Mouse (Mus musculus) embryonic facial prominence, embryonic 15.5 days (tissue): ENCODE results near the gene Olfr368. TPM values are rescaled to one million over a fixed set of nuclear protein-coding genes. Genes with fewer than 3 reads are reported as not detected.

Source experiments
- ATAC-seq: fragments of 200-750 bp; cut with Nextera tagmentation; 2 replicates; pipeline ENCODE4 v1.8.0; 2017; ENCODE audit warnings: low read depth, moderate TSS enrichment; ENCODE audit not compliant: insufficient number of reproducible peaks, low FRiP score, low TSS enrichment
- H3K27ac ChIP-seq: fragments of 300-500 bp; sonication (generic); replicated peaks from 2 replicates; pipeline ENCODE4 v1.5.1; 2015; ENCODE audit warnings: mild to moderate bottlenecking, inconsistent platforms
- H3K27me3 ChIP-seq: fragments of 300-500 bp; sonication (generic); 2 replicates; pipeline ENCODE4 v1.6.1; 2015; ENCODE audit warnings: inconsistent platforms
- H3K36me3 ChIP-seq: fragments of 300-500 bp; sonication (generic); 2 replicates; pipeline ENCODE4 v1.6.1; 2015; ENCODE audit warnings: mild to moderate bottlenecking, inconsistent platforms
- H3K4me1 ChIP-seq: fragments of 300-500 bp; sonication (generic); 2 replicates; pipeline ENCODE4 v1.6.1; 2015; ENCODE audit warnings: inconsistent platforms
- H3K4me2 ChIP-seq: fragments of 300-500 bp; sonication (generic); replicated peaks from 2 replicates; pipeline ENCODE4 v1.6.1; 2015; ENCODE audit warnings: mild to moderate bottlenecking, inconsistent platforms
- H3K4me3 ChIP-seq: fragments of 300-500 bp; sonication (generic); replicated peaks from 2 replicates; pipeline ENCODE4 v1.5.1; 2015; ENCODE audit warnings: mild to moderate bottlenecking, inconsistent platforms
- H3K9ac ChIP-seq: fragments of 300-500 bp; sonication (generic); 2 replicates; pipeline ENCODE4 v1.6.1; 2015; ENCODE audit warnings: inconsistent platforms
- H3K9me3 ChIP-seq: fragments of 300-500 bp; sonication (generic); replicated peaks from 2 replicates; pipeline ENCODE4 v1.6.1; 2016; ENCODE audit warnings: inconsistent platforms
- WGBS: fragments of 180-500 bp; shearing (Covaris S2); methylation state at CpG from one replicate; pipeline ENCODE4 v1.1.7; 2015; 5-methylcytosine and 5-hydroxymethylcytosine counted together
- polyA plus RNA-seq: library from polyadenylated mRNA; unstranded; fragments of >200 nt; fragmentation: Nextera tagmentation; extraction: Ambion mirVana; gene quantifications from 2 replicates; pipeline ENCODE4 v1.2.1, GENCODE M21; 2015

Gene Olfr368
- 0.27 and 0.43 TPM in 2 replicates for polyA plus RNA-seq

DNA sequence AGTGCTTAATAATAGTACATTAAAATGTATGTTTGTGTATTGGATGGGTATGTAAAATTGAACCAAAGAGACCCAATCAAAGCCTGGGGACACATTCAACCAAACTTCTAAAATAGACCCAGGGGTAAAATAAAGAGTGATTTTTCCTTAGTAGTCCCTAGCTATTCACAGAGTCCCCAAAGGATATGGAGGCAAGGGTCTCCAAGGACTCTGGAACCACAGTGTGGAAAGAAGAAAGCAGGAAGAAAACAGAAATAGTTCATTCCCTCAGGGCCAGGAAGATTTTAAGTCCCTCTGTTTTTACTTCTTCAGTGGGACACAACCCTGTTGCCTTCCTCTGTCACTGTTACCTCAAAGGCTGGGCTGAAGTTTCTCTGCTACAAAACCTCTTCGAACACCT lies at the start of gene Olfr368:
Gene Olfr368 (plus strand): TSS at position 301 of the 400 bp plus-strand sequence.
- 79% methylated on average over 1 of the region's 1 CpGs for WGBS

DNA sequence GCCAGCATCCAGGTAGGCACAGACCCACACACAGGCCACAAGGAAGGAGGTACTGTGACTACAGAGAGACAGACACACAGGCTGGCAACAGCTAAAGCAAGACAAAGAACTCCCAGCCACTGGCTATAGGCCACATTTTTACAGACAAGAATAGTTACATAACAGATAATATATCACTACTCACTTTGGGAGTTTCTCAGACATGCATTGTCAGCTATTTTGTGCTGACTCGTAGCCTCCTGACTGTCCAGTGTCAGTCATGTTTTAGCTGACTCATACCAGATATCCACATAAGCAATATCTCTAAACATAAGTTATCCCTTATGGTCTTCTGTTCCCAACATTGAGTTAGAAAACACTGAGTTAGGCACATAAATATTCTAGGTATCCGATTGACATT lies 7.0 kb downstream of the Olfr368 start:
- Histone ChIP-seq H3K4me1 (no peaks in the 10 kb centered on the region), H3K27me3 (no peaks in the 10 kb centered on the region), H3K36me3 (no peaks in the 10 kb centered on the region), H3K9ac (no peak overlapping the region), H3K4me3 (no peak overlapping the region), H3K9me3 (no peaks in the 10 kb centered on the region), H3K27ac (no peak overlapping the region), H3K4me2 (no peak overlapping the region)
- no peak for ATAC-seq
- 87% methylated on average over 2 of the region's 2 CpGs for WGBS

More for the DNA sequence above, at the start of gene Olfr368:
- no peak within 1 kb of the TSS for H3K4me2 ChIP-seq
- no peak within 1 kb of the TSS for H3K27ac ChIP-seq
- no peaks in the 10 kb centered on the region for H3K36me3 ChIP-seq
- no peaks in the 10 kb centered on the region for H3K27me3 ChIP-seq
- no peak within 1 kb of the TSS for H3K9ac ChIP-seq
- H3K9me3 ChIP-seq, result no peaks in the 10 kb centered on the region
- H3K4me3 ChIP-seq, result no peak within 1 kb of the TSS
- ATAC-seq, result no peak
- H3K4me1 ChIP-seq, result no peaks in the 10 kb centered on the region

DNA sequence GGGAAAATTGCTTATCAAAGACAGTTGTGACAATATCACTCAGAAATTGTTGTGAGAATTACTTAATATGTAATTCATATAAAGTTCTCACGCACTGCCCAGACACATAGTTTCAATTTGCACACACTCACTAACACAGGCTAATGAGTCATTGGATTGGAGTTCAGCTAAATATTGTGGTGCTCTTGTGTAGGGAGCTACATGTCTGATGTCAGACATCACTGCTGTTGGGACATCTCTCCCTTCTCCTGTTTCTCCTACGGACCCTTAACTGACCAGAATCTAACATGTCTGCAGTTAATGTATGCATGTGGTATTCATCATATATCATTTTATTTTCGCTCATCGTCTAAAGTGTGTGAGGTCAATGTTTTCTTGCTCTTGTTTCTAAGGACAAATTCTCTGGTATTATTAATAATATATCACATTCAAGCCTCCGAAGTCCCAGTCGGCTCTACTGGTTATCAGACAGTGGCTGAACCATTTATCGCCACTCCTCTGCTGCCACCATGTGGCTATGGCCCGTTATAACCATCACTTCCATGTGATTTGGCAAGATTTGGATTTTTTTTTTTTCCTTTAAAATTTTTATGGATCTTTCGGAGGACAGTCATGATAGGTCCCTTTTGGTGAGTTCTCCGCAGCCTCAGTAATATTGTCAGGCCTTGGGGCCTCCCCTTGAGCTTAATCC lies 12.3 kb downstream of the Olfr368 start:
- H3K9me3 ChIP-seq, result no peaks in the 10 kb centered on the region
- no peaks in the 10 kb centered on the region for H3K36me3 ChIP-seq
- WGBS, result 58% methylated on average over 10 of the region's 10 CpGs

DNA sequence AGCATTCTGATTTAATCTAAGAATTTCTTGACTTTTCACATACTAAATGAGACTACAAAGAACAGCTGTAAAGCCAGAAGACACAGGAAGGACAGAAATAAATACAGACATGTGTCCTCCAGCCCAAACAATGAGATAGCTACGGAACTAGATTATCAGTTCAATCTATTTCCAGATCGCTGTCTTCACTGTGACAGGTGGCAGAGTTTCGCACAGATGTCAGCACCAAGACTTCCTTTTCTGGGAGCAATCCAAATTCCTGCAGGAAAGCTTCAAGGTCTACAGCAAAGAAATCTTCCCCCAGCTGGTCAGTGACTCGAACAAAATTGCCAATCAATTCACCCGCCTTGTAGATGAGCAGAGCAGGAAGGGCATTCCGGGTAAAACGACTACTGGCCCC lies 25.4 kb downstream of the Olfr368 start:
- Histone ChIP-seq H3K9me3 (no peaks in the 10 kb centered on the region), H3K4me1 (no peaks in the 10 kb centered on the region), H3K4me2 (no peak overlapping the region), H3K27ac (no peak overlapping the region), H3K36me3 (peaks cover 59% of the 10 kb centered on the region), H3K27me3 (no peaks in the 10 kb centered on the region), H3K9ac (no peak overlapping the region), H3K4me3 (no peak overlapping the region)
- 85% methylated on average over 7 of the region's 7 CpGs for WGBS
- no peak for ATAC-seq

More for the DNA sequence above, 12.3 kb downstream of the Olfr368 start:
- H3K4me1 ChIP-seq, result no peaks in the 10 kb centered on the region
- no peak overlapping the region for H3K4me3 ChIP-seq
- H3K27me3 ChIP-seq, result no peaks in the 10 kb centered on the region
- H3K27ac ChIP-seq, result no peak overlapping the region
- no peak for ATAC-seq
- H3K4me2 ChIP-seq, result no peak overlapping the region
- no peak overlapping the region for H3K9ac ChIP-seq

DNA sequence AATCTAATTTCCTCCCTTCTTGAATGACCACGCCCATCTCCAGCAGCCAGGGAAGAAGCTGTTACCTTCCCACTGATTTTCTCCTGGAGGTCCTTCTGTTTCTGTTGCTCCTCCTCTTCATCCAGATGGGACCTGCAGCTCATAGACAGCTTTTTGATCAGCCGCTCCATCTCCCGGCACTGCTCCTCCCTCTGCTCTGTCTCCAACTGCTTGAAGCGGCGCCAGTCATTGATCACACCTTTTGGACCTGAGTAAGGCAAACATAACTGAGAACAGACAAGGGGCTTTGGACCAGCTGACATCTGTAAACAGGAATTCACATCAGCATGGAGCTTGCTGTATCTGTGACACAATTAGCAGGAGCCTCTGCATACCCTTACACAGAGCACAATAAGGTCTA lies 29.3 kb downstream of the Olfr368 start:
- Histone ChIP-seq H3K9ac (no peak overlapping the region), H3K4me1 (peaks cover 10% of the 10 kb centered on the region), H3K27me3 (no peaks in the 10 kb centered on the region), H3K4me2 (no peak overlapping the region), H3K4me3 (no peak overlapping the region), H3K36me3 (peaks cover 52% of the 10 kb centered on the region), H3K9me3 (no peaks in the 10 kb centered on the region), H3K27ac (no peak overlapping the region)
- WGBS, result 92% methylated on average over 5 of the region's 5 CpGs
- ATAC-seq, result no peak

DNA sequence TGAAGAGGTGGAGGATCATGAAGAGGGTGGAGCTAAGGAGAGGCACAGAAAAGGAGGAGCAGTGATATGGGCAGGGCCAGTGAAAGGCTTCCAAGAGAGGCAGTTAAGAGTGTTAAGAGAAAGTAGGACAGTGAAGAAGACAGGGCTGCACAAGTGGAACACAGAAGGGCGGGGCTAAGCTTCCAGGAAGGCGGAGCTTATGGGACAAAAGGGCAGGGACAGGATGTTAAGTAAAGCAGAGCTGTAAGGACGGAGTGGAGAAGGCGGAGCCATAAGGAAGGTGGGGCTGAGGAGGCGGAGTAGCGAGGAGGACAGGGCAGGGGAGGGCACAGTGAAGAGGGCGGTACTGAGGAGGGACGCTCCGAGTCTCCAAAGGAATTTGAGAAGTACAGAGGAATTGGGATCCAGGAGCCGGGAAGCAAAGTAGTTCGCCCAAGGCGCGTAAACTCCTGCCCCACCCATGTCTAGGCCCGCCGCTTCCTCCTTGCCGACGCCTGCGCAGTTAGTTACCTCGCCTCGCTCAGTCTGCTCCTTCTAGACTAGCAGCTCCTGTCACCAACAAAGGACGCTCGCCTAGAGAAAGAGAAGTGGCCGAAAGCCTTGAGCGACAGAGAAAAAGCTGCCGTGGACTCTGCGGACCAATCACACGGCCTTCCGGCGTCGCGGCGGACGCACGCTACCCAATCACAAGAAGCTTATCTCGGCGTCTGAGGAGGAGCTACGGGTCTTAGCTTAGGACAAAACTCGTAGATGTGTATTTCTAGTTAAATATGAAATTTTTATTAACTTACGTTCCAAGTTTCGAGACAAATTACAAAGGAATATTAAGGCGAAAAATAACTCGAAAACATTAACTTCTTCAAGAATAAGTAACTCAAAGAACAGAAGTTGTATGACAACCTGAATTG lies 32.6 kb downstream of the Olfr368 start, which contains the start of gene Pdcl:
Gene Pdcl (minus strand): TSS at position 700 of the 908 bp plus-strand sequence.
- H3K9ac ChIP-seq, result peak within 1 kb of the TSS; percentile 67
- H3K27me3 ChIP-seq, result no peaks in the 10 kb centered on the region
- under 1% methylated on average over 42 of the region's 42 CpGs for WGBS
- H3K9me3 ChIP-seq, result no peaks in the 10 kb centered on the region
- peak; percentile 99 for ATAC-seq
- peaks cover 10% of the 10 kb centered on the region for H3K4me1 ChIP-seq
- peaks cover 23% of the 10 kb centered on the region for H3K36me3 ChIP-seq
- peak within 1 kb of the TSS; percentile 85 for H3K4me3 ChIP-seq
- H3K27ac ChIP-seq, result peak within 1 kb of the TSS; percentile 100
- peak within 1 kb of the TSS; percentile 72 for H3K4me2 ChIP-seq

DNA sequence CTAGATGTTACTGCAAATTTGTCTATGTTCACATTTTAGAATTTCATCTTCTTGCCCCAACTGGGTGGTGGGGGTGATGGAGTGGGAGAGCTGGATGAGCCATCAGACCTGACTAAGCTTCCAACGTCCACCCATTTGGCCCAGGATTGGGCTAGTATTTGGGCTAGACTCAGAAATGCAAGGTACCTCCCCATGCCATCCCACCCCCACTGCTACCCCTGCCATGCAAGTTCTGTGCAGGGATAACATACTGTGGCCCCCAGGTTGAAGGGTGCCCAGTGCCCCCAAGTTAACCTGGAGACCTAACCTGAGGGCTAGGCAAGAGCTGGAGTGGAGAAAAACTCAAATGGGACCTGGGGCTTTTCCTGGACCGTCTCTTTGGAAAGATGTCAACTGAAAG lies 33.6 kb downstream of the Olfr368 start:
- no peaks in the 10 kb centered on the region for H3K27me3 ChIP-seq
- no peak for ATAC-seq
- peak overlapping the region; percentile 72; the same call in 1 of the 2 replicates for H3K4me2 ChIP-seq
- H3K4me3 ChIP-seq, result no peak overlapping the region
- peaks cover 10% of the 10 kb centered on the region for H3K4me1 ChIP-seq
- no peak overlapping the region for H3K9ac ChIP-seq
- no peaks in the 10 kb centered on the region for H3K9me3 ChIP-seq
- H3K27ac ChIP-seq, result no peak overlapping the region
- peaks cover 13% of the 10 kb centered on the region for H3K36me3 ChIP-seq
- WGBS, result 88% methylated on average over 2 of the region's 2 CpGs

DNA sequence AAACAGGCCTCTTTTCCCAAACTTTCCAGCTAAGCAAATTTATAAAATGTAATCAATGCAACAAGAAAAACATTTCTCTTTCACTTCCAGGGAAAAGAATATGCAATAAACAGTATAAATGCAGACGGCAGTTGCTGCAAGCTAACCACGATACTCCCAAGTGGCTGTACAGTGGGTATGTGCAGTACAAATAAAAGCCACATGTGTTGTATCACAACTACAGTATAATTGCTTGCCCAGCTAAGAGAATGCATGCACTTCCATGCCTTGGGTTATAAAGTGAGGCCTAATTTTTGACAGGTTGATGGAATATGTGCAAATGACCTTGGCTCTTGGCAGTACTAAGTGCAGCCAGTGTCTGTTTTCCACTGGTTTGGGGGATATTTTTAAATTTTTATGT lies 44.3 kb downstream of the Olfr368 start:
- Histone ChIP-seq H3K27me3 (no peaks in the 10 kb centered on the region), H3K36me3 (no peaks in the 10 kb centered on the region), H3K9ac (no peak overlapping the region), H3K27ac (no peak overlapping the region), H3K9me3 (no peaks in the 10 kb centered on the region), H3K4me2 (no peak overlapping the region), H3K4me3 (no peak overlapping the region), H3K4me1 (no peaks in the 10 kb centered on the region)
- no peak for ATAC-seq
- 37% methylated on average over 2 of the region's 2 CpGs for WGBS

DNA sequence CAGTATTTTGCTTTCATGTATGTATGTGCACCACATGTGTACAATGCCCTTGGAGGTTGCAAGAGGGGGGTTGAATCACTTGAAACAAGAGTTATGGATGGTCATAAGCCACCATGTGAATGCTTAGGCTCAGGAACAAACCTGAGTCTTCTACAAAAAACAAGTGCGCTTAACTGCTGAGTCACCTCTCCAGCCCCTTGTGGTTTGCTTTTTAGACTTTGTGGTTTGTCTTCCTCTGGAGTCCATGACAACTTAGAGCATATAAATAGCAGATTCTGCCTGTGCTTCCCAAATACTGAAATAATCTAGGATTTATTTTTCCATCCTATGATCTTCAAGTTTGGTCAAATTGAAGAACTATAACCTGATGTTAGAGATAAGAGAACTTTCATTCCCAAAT lies 49.7 kb downstream of the Olfr368 start:
- no peak for ATAC-seq
- Histone ChIP-seq H3K9ac (no peak overlapping the region), H3K36me3 (peaks cover 18% of the 10 kb centered on the region), H3K27me3 (no peaks in the 10 kb centered on the region), H3K4me3 (no peak overlapping the region), H3K27ac (no peak overlapping the region), H3K4me1 (no peaks in the 10 kb centered on the region), H3K9me3 (no peaks in the 10 kb centered on the region), H3K4me2 (no peak overlapping the region)
- WGBS, result 82% methylated on average over 1 of the region's 1 CpGs

DNA sequence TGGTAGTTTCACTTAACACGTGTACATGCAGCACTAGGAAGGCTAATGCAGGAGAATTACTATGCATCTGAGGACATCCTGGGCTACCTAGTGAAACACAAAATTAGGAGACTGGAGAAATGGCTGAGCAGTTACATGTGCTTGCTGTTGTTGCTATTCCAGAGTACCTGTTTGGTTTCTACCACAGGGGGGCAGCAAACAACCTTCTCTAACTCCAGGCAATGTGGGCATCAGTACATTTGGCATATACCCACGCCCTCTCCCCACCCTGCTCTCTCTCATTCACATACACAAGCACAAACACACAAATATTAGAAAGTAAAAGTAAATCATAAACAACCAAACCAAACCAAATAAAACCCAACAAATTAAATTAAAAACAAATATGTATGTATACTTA lies 53.9 kb downstream of the Olfr368 start:
- no peaks in the 10 kb centered on the region for H3K4me1 ChIP-seq
- H3K9ac ChIP-seq, result no peak overlapping the region
- 70% methylated on average over 2 of the region's 2 CpGs for WGBS
- H3K4me3 ChIP-seq, result no peak overlapping the region
- H3K27ac ChIP-seq, result no peak overlapping the region
- H3K36me3 ChIP-seq, result peaks cover 36% of the 10 kb centered on the region
- H3K4me2 ChIP-seq, result no peak overlapping the region
- no peaks in the 10 kb centered on the region for H3K9me3 ChIP-seq
- no peaks in the 10 kb centered on the region for H3K27me3 ChIP-seq
- no peak for ATAC-seq
